Mouse (Mus musculus): Measurements from ENCODE around the gene Ogfrl1.

- TF ChIP-seq GATA1 (IDR thresholded peaks at IDR 0.05; ENCODE audit: low read length) (no peak), TAL1 (IDR thresholded peaks at IDR 0.05; ENCODE audit: low read length) (no peak)
These were observed 65.4 kb downstream of the Ogfrl1 start for GRCm38 (mm10) chr1:23332192-23332591.
